Mouse (Mus musculus) kidney, adult 2 months (tissue): ENCODE results near the gene Pcsk2.

Source experiments
- CTCF ChIP-seq: fragments of 200-500 bp; conservative IDR thresholded peaks from 2 replicates; pipeline ENCODE4 v1.5.1; 2011; ENCODE audit warnings: low read depth, mild to moderate bottlenecking, control low read depth, low read length, moderate library complexity, mixed read lengths; ENCODE audit not compliant: insufficient read depth, insufficient read length
- POLR2A ChIP-seq: fragments of 200-500 bp; IDR thresholded peaks from one replicate; pipeline ENCODE4 v1.6.1; 2011; ENCODE audit warnings: low read depth, low read length, control low read depth

- TF ChIP-seq CTCF (no peak), POLR2A (no peak)
Observed at GRCm38 (mm10) chr2:143739475-143740226, 193.7 kb downstream of the Pcsk2 start.
